31 mouse cellular contexts compared by ENCODE assay signal in the genomic region with DNA sequence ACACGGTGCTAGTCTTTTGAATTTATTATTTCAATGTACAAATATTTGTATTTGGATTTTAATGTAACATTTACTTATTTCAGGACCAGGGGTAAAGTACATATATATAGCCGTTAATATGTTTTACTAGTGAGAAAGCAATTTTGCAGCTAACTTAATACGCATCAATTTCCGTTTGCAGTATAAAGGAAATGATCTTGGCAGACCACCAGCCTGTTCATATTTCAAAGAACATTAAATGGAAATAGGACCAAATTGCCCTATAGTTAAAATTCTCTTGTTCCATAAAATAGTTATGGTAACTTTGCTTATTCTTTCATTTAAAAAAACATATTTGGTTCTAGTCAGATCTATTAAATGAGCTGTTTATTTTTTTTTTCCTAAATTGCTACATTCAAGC. TPM values are rescaled to one million over a fixed set of nuclear protein-coding genes. Genes with fewer than 3 reads are reported as not detected.
"Had no signal": no experiment of that assay in that cellular context is flagged by ENCODE, and none has a peak within 500 bp of the region (broad histone marks: within the 10 kb centered on the region; RNA-seq: fewer than 3 reads in every experiment).

No protein-coding gene starts in this region.

- ATAC-seq: liver, embryonic 12.5 days; liver, postnatal 0 days; lung, postnatal 0 days; midbrain, embryonic 13.5 days; midbrain, embryonic 15.5 days; midbrain, embryonic 16.5 days had no signal

- H3K27ac ChIP-seq: left cerebral cortex, adult 2 months; limb, embryonic 12.5 days; limb, embryonic 13.5 days; limb, embryonic 15.5 days; liver, embryonic 12.5 days; liver, embryonic 13.5 days; liver, embryonic 14.5 days; liver, embryonic 15.5 days; lung, embryonic 15.5 days; macrophage; midbrain, embryonic 12.5 days; midbrain, embryonic 13.5 days; midbrain, embryonic 15.5 days; neural tube, embryonic 12.5 days had no signal

- H3K4me2 ChIP-seq: limb, embryonic 12.5 days; limb, embryonic 13.5 days; limb, embryonic 15.5 days; liver, embryonic 11.5 days; liver, embryonic 12.5 days; liver, embryonic 13.5 days; liver, embryonic 15.5 days; lung, embryonic 15.5 days; midbrain, embryonic 11.5 days; midbrain, embryonic 12.5 days; midbrain, embryonic 13.5 days; midbrain, embryonic 15.5 days; neural tube, embryonic 12.5 days had no signal

- H3K4me1 ChIP-seq: liver, embryonic 12.5 days; liver, embryonic 13.5 days; liver, embryonic 15.5 days; midbrain, embryonic 15.5 days; neural tube, embryonic 12.5 days had no signal

- H3K4me3 ChIP-seq: left cerebral cortex, adult 2 months; limb, embryonic 12.5 days; limb, embryonic 13.5 days; limb, embryonic 15.5 days; liver, embryonic 12.5 days; liver, embryonic 13.5 days; liver, embryonic 15.5 days; lung, embryonic 15.5 days; megakaryocyte, embryonic 14.5 days; midbrain, embryonic 10.5 days; midbrain, embryonic 12.5 days; midbrain, embryonic 13.5 days; midbrain, embryonic 15.5 days; myocyte; neural tube, embryonic 12.5 days had no signal

- H3K27me3 ChIP-seq: limb, embryonic 12.5 days; liver, embryonic 12.5 days; liver, embryonic 13.5 days; liver, embryonic 15.5 days; lung, embryonic 15.5 days; midbrain, embryonic 12.5 days; midbrain, embryonic 13.5 days; midbrain, embryonic 15.5 days; neural tube, embryonic 12.5 days had no signal

- H3K36me3 ChIP-seq: limb, embryonic 12.5 days; limb, embryonic 13.5 days; limb, embryonic 15.5 days; liver, embryonic 12.5 days; liver, embryonic 13.5 days; liver, embryonic 15.5 days; lung, embryonic 15.5 days; midbrain, embryonic 10.5 days; midbrain, embryonic 12.5 days; midbrain, embryonic 13.5 days; midbrain, embryonic 15.5 days; neural tube, embryonic 12.5 days had no signal

- DNase-seq: left cerebral cortex, postnatal 4 days; liver; liver, embryonic 13.5 days; liver, postnatal 0 days; lung, adult 2 months; lung, postnatal 10 days; lung, postnatal 14 days; lung, postnatal 36 days; lung, postnatal 4 days; midbrain, embryonic 14.5 days had no signal

- H3K9me3 ChIP-seq: limb, embryonic 12.5 days; limb, embryonic 13.5 days; limb, embryonic 15.5 days; liver, embryonic 12.5 days; liver, embryonic 13.5 days; liver, embryonic 15.5 days; lung, embryonic 15.5 days; megakaryocyte, embryonic 14.5 days; midbrain, embryonic 10.5 days; midbrain, embryonic 12.5 days; midbrain, embryonic 13.5 days; midbrain, embryonic 15.5 days; neural tube, embryonic 12.5 days had no signal

- H3K9ac ChIP-seq: limb, embryonic 12.5 days; limb, embryonic 13.5 days; limb, embryonic 15.5 days; liver, embryonic 12.5 days; liver, embryonic 13.5 days; liver, embryonic 14.5 days; liver, embryonic 15.5 days; liver, postnatal 0 days; lung, embryonic 15.5 days; midbrain, embryonic 12.5 days; midbrain, embryonic 13.5 days; midbrain, embryonic 15.5 days; neural tube, embryonic 12.5 days had no signal

RNA-seq across cellular contexts. Expression of gene Scrg1, which starts 14.6 kb away (rescaled TPM):
- polyA plus RNA-seq: liver, adult 2 months; liver, embryonic 11.5 days; liver, embryonic 14.5 days; macrophage; midbrain, embryonic 12.5 days; myocyte had no signal
